Mouse (Mus musculus): ENCODE results near the gene Tmem178b. TPM values are rescaled to one million over a fixed set of nuclear protein-coding genes. Genes with fewer than 3 reads are reported as not detected.

Gene Tmem178b
- total RNA-seq (2021): 100 to 1,000 TPM; 249 to 268 TPM
- long read RNA-seq, experiment 1, full-length matches to known transcripts: 32 of 32 reads
- long read RNA-seq, experiment 1, partial matches to known transcripts: 0 of 32 reads
- long read RNA-seq, experiment 1, other reads (novel, unspliced or antisense): 0 of 32 reads
- long read RNA-seq, experiment 2, full-length matches to known transcripts: 26 of 26 reads
- long read RNA-seq, experiment 2, partial matches to known transcripts: 0 of 26 reads
- long read RNA-seq, experiment 2, other reads (novel, unspliced or antisense): 0 of 26 reads

GRCm38 (mm10) chr6:39872901-39873591, at the start of gene Tmem178b:
Gene Tmem178b (plus strand): TSS chr6:39873271.
- peak; percentile 47 to 53 for DNase-seq (ENCODE audit: extremely low spot score in 1 of 2, low spot score in 2 of 2)
- TF ChIP-seq CTCF (IDR thresholded peaks at IDR 0.05): no peak; the same call in 1 of the 2 replicates
- peak within 1 kb of the TSS; percentile 98 for H3K27ac ChIP-seq
- intact Hi-C loops (cut with DNase I): loop anchor here (2.0 to 5.0 kb wide), 3 partner anchors 26 to 229 kb away; no protein-coding TSS in a partner anchor
- peak within 1 kb of the TSS; percentile 80 for H3K4me3 ChIP-seq

- TF ChIP-seq CTCF (IDR thresholded peaks at IDR 0.05): no peak
- no peak for DNase-seq (ENCODE audit: extremely low spot score in 1 of 2, low spot score in 2 of 2)
- intact Hi-C loops (cut with DNase I): no loop called here
- Histone ChIP-seq H3K4me3 (no peak overlapping the region), H3K27ac (no peak overlapping the region)
These were observed 44.3 kb upstream of the Tmem178b start for GRCm38 (mm10) chr6:39828736-39829135.

- TF ChIP-seq CTCF (IDR thresholded peaks at IDR 0.05): no peak
- no peak overlapping the region for H3K4me3 ChIP-seq
- H3K27ac ChIP-seq: no peak overlapping the region
- intact Hi-C loops (cut with DNase I): no loop called here
- DNase-seq (ENCODE audit: extremely low spot score in 1 of 2, low spot score in 2 of 2): no peak
These were observed 29.3 kb upstream of the Tmem178b start for GRCm38 (mm10) chr6:39843698-39844342.

GRCm38 (mm10) chr6:39847538-39847937, 25.5 kb upstream of the Tmem178b start:
- no peak for DNase-seq (ENCODE audit: extremely low spot score in 1 of 2, low spot score in 2 of 2)
- no peak overlapping the region for H3K4me3 ChIP-seq
- H3K27ac ChIP-seq: no peak overlapping the region
- no peak for TF ChIP-seq CTCF (IDR thresholded peaks at IDR 0.05)
- intact Hi-C loops (cut with DNase I): no loop called here

- intact Hi-C loops (cut with DNase I): no loop called here
- peak in 1 of 2 experiments; percentile 12 for DNase-seq (ENCODE audit: extremely low spot score in 1 of 2, low spot score in 2 of 2)
- Histone ChIP-seq H3K27ac (no peak overlapping the region), H3K4me3 (no peak overlapping the region)
- TF ChIP-seq CTCF (IDR thresholded peaks at IDR 0.05): peak; percentile 55
These were observed 24.3 kb upstream of the Tmem178b start for GRCm38 (mm10) chr6:39848766-39849165.

GRCm38 (mm10) chr6:39849667-39850066, 23.4 kb upstream of the Tmem178b start:
- no peak overlapping the region for H3K4me3 ChIP-seq
- DNase-seq (ENCODE audit: extremely low spot score in 1 of 2, low spot score in 2 of 2): peak in 1 of 2 experiments; percentile 13
- no peak overlapping the region for H3K27ac ChIP-seq
- no peak for TF ChIP-seq CTCF (IDR thresholded peaks at IDR 0.05)
- intact Hi-C loops (cut with DNase I): no loop called here

GRCm38 (mm10) chr6:39870271-39871135, 2.6 kb upstream of the Tmem178b start:
- peak overlapping the region; percentile 98 for H3K27ac ChIP-seq
- intact Hi-C loops (cut with DNase I): loop anchor here (1.0 to 5.0 kb wide), 9 partner anchors 34 to 522 kb away; partner anchors contain the start of gene Mrps33
- H3K4me3 ChIP-seq: peak overlapping the region; percentile 80
- peak; percentile 53 for TF ChIP-seq CTCF (IDR thresholded peaks at IDR 0.05)
- DNase-seq (ENCODE audit: extremely low spot score in 1 of 2, low spot score in 2 of 2): peak; percentile 65 to 75

GRCm38 (mm10) chr6:39871381-39872305, 1.4 kb upstream of the Tmem178b start:
- DNase-seq (ENCODE audit: extremely low spot score in 1 of 2, low spot score in 2 of 2): peak; percentile 87 to 89
- Histone ChIP-seq H3K27ac (peak overlapping the region; percentile 98), H3K4me3 (peak overlapping the region; percentile 80)
- intact Hi-C loops (cut with DNase I): loop anchor here (1.0 to 5.0 kb wide), 9 partner anchors 27 to 521 kb away; partner anchors contain the start of gene Mrps33
- TF ChIP-seq CTCF (IDR thresholded peaks at IDR 0.05): no peak; the same call in none of the 2 replicates

- intact Hi-C loops (cut with DNase I): loop anchor here (2.0 to 5.0 kb wide), 3 partner anchors 26 to 230 kb away; no protein-coding TSS in a partner anchor
- DNase-seq (ENCODE audit: extremely low spot score in 1 of 2, low spot score in 2 of 2): peak; percentile 38 to 54
These were observed 668 bp upstream of the Tmem178b start for GRCm38 (mm10) chr6:39872306-39872900.

GRCm38 (mm10) chr6:39875186-39875585, 2.1 kb downstream of the Tmem178b start:
- TF ChIP-seq CTCF (IDR thresholded peaks at IDR 0.05): no peak
- no peak for DNase-seq (ENCODE audit: extremely low spot score in 1 of 2, low spot score in 2 of 2)
- Histone ChIP-seq H3K27ac (no peak overlapping the region; the same call in 1 of the 2 replicates), H3K4me3 (peak overlapping the region; percentile 80)
- intact Hi-C loops (cut with DNase I): no loop called here

More at GRCm38 (mm10) chr6:39872306-39872900, 668 bp upstream of the Tmem178b start:
- Histone ChIP-seq H3K27ac (peak overlapping the region; percentile 98), H3K4me3 (peak overlapping the region; percentile 80)
- TF ChIP-seq CTCF (IDR thresholded peaks at IDR 0.05): no peak

All from left cerebral cortex, adult 2 months (tissue).